In genomic region chr4:41761680-41762079, GRCm38 (mm10) we compare ENCODE assay signal across 9 mouse cellular contexts. TPM values are rescaled to one million over a fixed set of nuclear protein-coding genes. Genes with fewer than 3 reads are reported as not detected.
A peak's percentile ranks its signal among the peaks of the same experiment; 100 is the strongest.
DNase-seq lines count a peak whose midpoint lies in the region; ATAC-seq and TF ChIP-seq lines count a peak whose summit lies in the region.
"Had no signal": no experiment of that assay in that cellular context is flagged by ENCODE, and none has a peak within 500 bp of the region (broad histone marks: within the 10 kb centered on the region; RNA-seq: fewer than 3 reads in every experiment).

No protein-coding gene starts in this region.

- H3K9ac ChIP-seq in lung, embryonic 16.5 days (ENCODE audit: low read length) = peak overlapping the region; percentile 68
- no peak overlapping the region for H3K9ac ChIP-seq in hindbrain, postnatal 0 days (replicated peaks; ENCODE audit: low read length)
- H3K9ac ChIP-seq in neural tube, embryonic 14.5 days (replicated peaks; ENCODE audit: low read depth, low read length) = no peak overlapping the region

- no peaks in the 10 kb centered on the region for H3K36me3 ChIP-seq in lung, embryonic 16.5 days (ENCODE audit: control insufficient read depth, insufficient read depth, low read length)
- no peaks in the 10 kb centered on the region for H3K36me3 ChIP-seq in hindbrain, postnatal 0 days (ENCODE audit: insufficient read depth, low read length)
- H3K36me3 ChIP-seq in neural tube, embryonic 14.5 days (ENCODE audit: control insufficient read depth, insufficient read depth, low read length) = no peaks in the 10 kb centered on the region

- H3K27ac ChIP-seq in gastrocnemius, adult 2 months = peak overlapping the region; percentile 96
- peak overlapping the region; percentile 94 for H3K27ac ChIP-seq in lung, embryonic 16.5 days (ENCODE audit: low read length)
- H3K27ac ChIP-seq in hindbrain, postnatal 0 days = peak overlapping the region; percentile 63; the same call in 1 of the 2 replicates
- H3K27ac ChIP-seq in neural tube, embryonic 14.5 days (ENCODE audit: low read depth, low read length) = no peak overlapping the region

- DNase-seq in gastrocnemius, adult 2 months = no peak
- DNase-seq in gastrocnemius, postnatal 25 days = no peak
- no peak for DNase-seq in lung, postnatal 14 days
- no peak for DNase-seq in hindbrain, postnatal 0 days (ENCODE audit: low spot score)
- DNase-seq in urinary bladder, postnatal 25 days (ENCODE audit: low spot score) = no peak

- peak overlapping the region; percentile 85 for H3K4me3 ChIP-seq in gastrocnemius, adult 2 months
- peak overlapping the region; percentile 62 for H3K4me3 ChIP-seq in lung, embryonic 16.5 days (ENCODE audit: low read length)
- no peak overlapping the region for H3K4me3 ChIP-seq in hindbrain, postnatal 0 days (ENCODE audit: low read length)
- H3K4me3 ChIP-seq in neural tube, embryonic 14.5 days (ENCODE audit: low read depth, low read length) = no peak overlapping the region

- no peak for TF ChIP-seq CTCF in gastrocnemius, adult 2 months (IDR thresholded peaks at IDR 0.05)
- no peak for TF ChIP-seq CTCF in hindbrain, postnatal 0 days (IDR thresholded peaks at IDR 0.05; ENCODE audit: low read depth)

- intact Hi-C loops in gastrocnemius, adult 2 months (cut with DNase I) = no loop called here

- H3K27me3 ChIP-seq in lung, embryonic 16.5 days (ENCODE audit: control insufficient read depth, insufficient read depth, low read depth, low read length) = no peaks in the 10 kb centered on the region
- no peaks in the 10 kb centered on the region for H3K27me3 ChIP-seq in hindbrain, postnatal 0 days (ENCODE audit: insufficient read depth, low read length)
- no peaks in the 10 kb centered on the region for H3K27me3 ChIP-seq in neural tube, embryonic 14.5 days (ENCODE audit: control insufficient read depth, insufficient read depth, low read length)

- peaks cover 28% of the 10 kb centered on the region for H3K4me1 ChIP-seq in lung, embryonic 16.5 days (replicated peaks; ENCODE audit: control insufficient read depth, insufficient read depth, low read length)
- H3K4me1 ChIP-seq in hindbrain, postnatal 0 days (ENCODE audit: insufficient read depth, low read length) = peaks cover 16% of the 10 kb centered on the region
- peaks cover 5% of the 10 kb centered on the region; the same call in 1 of the 2 replicates for H3K4me1 ChIP-seq in neural tube, embryonic 14.5 days (ENCODE audit: control insufficient read depth, insufficient read depth, low read length)

- ATAC-seq in lung, embryonic 16.5 days (ENCODE audit: low read depth) = no peak
- no peak for ATAC-seq in hindbrain, postnatal 0 days
- no peak for ATAC-seq in neural tube, embryonic 14.5 days (ENCODE audit: low read depth)
- ATAC-seq in CD4-positive, CD25-positive, alpha-beta regulatory T cell, adult 4 months = no peak

- no peaks in the 10 kb centered on the region for H3K9me3 ChIP-seq in lung, embryonic 16.5 days (ENCODE audit: control insufficient read depth, low read length)
- H3K9me3 ChIP-seq in hindbrain, postnatal 0 days (ENCODE audit: low read length) = no peaks in the 10 kb centered on the region
- no peaks in the 10 kb centered on the region for H3K9me3 ChIP-seq in neural tube, embryonic 14.5 days (ENCODE audit: control insufficient read depth, low read length)

- H3K4me2 ChIP-seq in lung, embryonic 16.5 days (ENCODE audit: low read depth, low read length) = peak overlapping the region; percentile 74
- H3K4me2 ChIP-seq in hindbrain, postnatal 0 days (ENCODE audit: low read depth, low read length) = peak overlapping the region; percentile 53; the same call in 1 of the 2 replicates
- peak overlapping the region; percentile 45 for H3K4me2 ChIP-seq in neural tube, embryonic 14.5 days (ENCODE audit: low read depth, low read length)

RNA-seq across cellular contexts. Expression of gene Sigmar1, which starts 5.7 kb away (rescaled TPM):
- total RNA-seq in gastrocnemius, adult 2 months (2021) = 10 to 100 TPM in 1 of 2 experiments, 1 to 10 TPM in 1; 8.2 to 13.3 TPM
- 10 to 100 TPM in 1 of 2 experiments, 1 to 10 TPM in 1; 8.4 to 11.9 TPM for total RNA-seq in gastrocnemius, postnatal 25 days (2021)
- polyA plus RNA-seq in lung, embryonic 16.5 days (2015; fragmentation: Nextera tagmentation; extraction: Ambion mirVana) = 69.9 and 72.2 TPM in 2 replicates
- 95.9 and 108 TPM in 2 replicates for total RNA-seq in hindbrain, postnatal 0 days (2014; rRNA removed)
- 61.3 and 61.9 TPM in 2 replicates for polyA plus RNA-seq in hindbrain, postnatal 0 days (2015; fragmentation: Nextera tagmentation; extraction: Ambion mirVana)
- 77.6 and 89.3 TPM in 2 replicates for polyA plus RNA-seq in neural tube, embryonic 14.5 days (2014; fragmentation: Nextera tagmentation; extraction: Ambion mirVana)
- polyA plus RNA-seq in CD4-positive, CD25-positive, alpha-beta regulatory T cell, adult 4 months (2017; shearing (Covaris generic)) = 10 to 100 TPM; 42.8 to 48.9 TPM

RNA-seq across cellular contexts. Expression of gene Galt, which starts 6.7 kb away (rescaled TPM):
- total RNA-seq in gastrocnemius, adult 2 months (2021) = 10 to 100 TPM; 27.0 to 41.1 TPM
- total RNA-seq in gastrocnemius, postnatal 25 days (2021) = 10 to 100 TPM; 33.6 to 36.1 TPM
- 36.5 and 39.6 TPM in 2 replicates for polyA plus RNA-seq in lung, embryonic 16.5 days (2015; fragmentation: Nextera tagmentation; extraction: Ambion mirVana)
- total RNA-seq in hindbrain, postnatal 0 days (2014; rRNA removed) = 77.6 and 87.8 TPM in 2 replicates
- 55.5 and 55.9 TPM in 2 replicates for polyA plus RNA-seq in hindbrain, postnatal 0 days (2015; fragmentation: Nextera tagmentation; extraction: Ambion mirVana)
- polyA plus RNA-seq in neural tube, embryonic 14.5 days (2014; fragmentation: Nextera tagmentation; extraction: Ambion mirVana) = 42.6 and 53.5 TPM in 2 replicates
- polyA plus RNA-seq in CD4-positive, CD25-positive, alpha-beta regulatory T cell, adult 4 months (2017; shearing (Covaris generic)) = 100 to 1,000 TPM in 1 of 2 experiments, 10 to 100 TPM in 1; 70.1 to 104 TPM

RNA-seq across cellular contexts. Expression of gene Ccl27a, which starts 12.4 kb away (rescaled TPM):
- total RNA-seq in gastrocnemius, adult 2 months (2021) = 10 to 100 TPM; 15.4 to 19.2 TPM
- 10 to 100 TPM; 19.6 to 24.2 TPM for total RNA-seq in gastrocnemius, postnatal 25 days (2021)
- 30.5 and 33.2 TPM in 2 replicates for polyA plus RNA-seq in lung, embryonic 16.5 days (2015; fragmentation: Nextera tagmentation; extraction: Ambion mirVana)
- total RNA-seq in hindbrain, postnatal 0 days (2014; rRNA removed) = 148 and 223 TPM in 2 replicates
- polyA plus RNA-seq in hindbrain, postnatal 0 days (2015; fragmentation: Nextera tagmentation; extraction: Ambion mirVana) = 289 and 292 TPM in 2 replicates
- polyA plus RNA-seq in neural tube, embryonic 14.5 days (2014; fragmentation: Nextera tagmentation; extraction: Ambion mirVana) = 239 and 281 TPM in 2 replicates
- 10 to 100 TPM in 1 of 2 experiments, 1 to 10 TPM in 1; 9.0 to 10.9 TPM for polyA plus RNA-seq in CD4-positive, CD25-positive, alpha-beta regulatory T cell, adult 4 months (2017; shearing (Covaris generic))

RNA-seq across cellular contexts. Expression of gene Arid3c, which starts 30.7 kb away (rescaled TPM):
- not detected for total RNA-seq in gastrocnemius, adult 2 months (2021)
- total RNA-seq in gastrocnemius, postnatal 25 days (2021) = not detected
- polyA plus RNA-seq in lung, embryonic 16.5 days (2015; fragmentation: Nextera tagmentation; extraction: Ambion mirVana) = not detected in 2 replicates
- 0.22 and 2.1 TPM in 2 replicates for total RNA-seq in hindbrain, postnatal 0 days (2014; rRNA removed)
- 0.68 and 0.99 TPM in 2 replicates for polyA plus RNA-seq in hindbrain, postnatal 0 days (2015; fragmentation: Nextera tagmentation; extraction: Ambion mirVana)
- polyA plus RNA-seq in neural tube, embryonic 14.5 days (2014; fragmentation: Nextera tagmentation; extraction: Ambion mirVana) = 1.4 and 1.8 TPM in 2 replicates
- polyA plus RNA-seq in CD4-positive, CD25-positive, alpha-beta regulatory T cell, adult 4 months (2017; shearing (Covaris generic)) = not detected
- total RNA-seq: layer of hippocampus, postnatal 10 days had no signal

RNA-seq across cellular contexts. Expression of gene Dctn3, which starts 38.7 kb away (rescaled TPM):
- total RNA-seq in gastrocnemius, adult 2 months (2021) = 10 to 100 TPM; 40.6 to 42.4 TPM
- total RNA-seq in gastrocnemius, postnatal 25 days (2021) = 10 to 100 TPM; 38.5 to 40.6 TPM
- polyA plus RNA-seq in lung, embryonic 16.5 days (2015; fragmentation: Nextera tagmentation; extraction: Ambion mirVana) = 137 and 156 TPM in 2 replicates
- 145 and 147 TPM in 2 replicates for total RNA-seq in hindbrain, postnatal 0 days (2014; rRNA removed)
- 306 and 316 TPM in 2 replicates for polyA plus RNA-seq in hindbrain, postnatal 0 days (2015; fragmentation: Nextera tagmentation; extraction: Ambion mirVana)
- polyA plus RNA-seq in neural tube, embryonic 14.5 days (2014; fragmentation: Nextera tagmentation; extraction: Ambion mirVana) = 259 and 281 TPM in 2 replicates
- polyA plus RNA-seq in CD4-positive, CD25-positive, alpha-beta regulatory T cell, adult 4 months (2017; shearing (Covaris generic)) = 10 to 100 TPM; 91.6 to 93.7 TPM

Comparison
In these comparisons a context has a peak if more than half of its experiments do, and no peak if none do; other contexts are left out.
1. H3K4me3 ChIP-seq: peak in gastrocnemius, adult 2 months (single experiment) and lung, embryonic 16.5 days (single experiment); none in hindbrain, postnatal 0 days (single experiment) and neural tube, embryonic 14.5 days (single experiment).
2. Peak in every context shown above with its lines, with median percentiles within 50 percentile points of each other: H3K4me2 ChIP-seq.